9 mouse cellular contexts compared by ENCODE assay signal in genomic region chr7:141442199-141442598, GRCm38 (mm10). TPM values are rescaled to one million over a fixed set of nuclear protein-coding genes. Genes with fewer than 3 reads are reported as not detected.
DNase-seq lines count a peak whose midpoint lies in the region; ATAC-seq and TF ChIP-seq lines count a peak whose summit lies in the region.
"Had no signal": no experiment of that assay in that cellular context is flagged by ENCODE, and none has a peak within 500 bp of the region (broad histone marks: within the 10 kb centered on the region; RNA-seq: fewer than 3 reads in every experiment).

No protein-coding gene starts in this region.

- TF ChIP-seq POLR2A in ES-Bruce4 (IDR thresholded peaks at IDR 0.05; ENCODE audit: insufficient read depth, low read length) = no peak
- TF ChIP-seq POLR2A in limb, embryonic 14.5 days (IDR thresholded peaks at IDR 0.05; ENCODE audit: borderline replicate concordance, extremely low read depth, insufficient read depth, insufficient read length) = no peak

- peaks cover 35% of the 10 kb centered on the region for H3K36me3 ChIP-seq in kidney, embryonic 14.5 days (ENCODE audit: control insufficient read depth, insufficient read depth, low read length)
- H3K36me3 ChIP-seq in ES-Bruce4 (ENCODE audit: control insufficient read depth, insufficient read depth, low read length, poor library complexity, severe bottlenecking) = peaks cover 36% of the 10 kb centered on the region
- H3K36me3 ChIP-seq in embryonic facial prominence, embryonic 15.5 days = peaks cover 23% of the 10 kb centered on the region
- H3K36me3 ChIP-seq in limb, embryonic 14.5 days (ENCODE audit: control insufficient read depth, insufficient read depth, low read length) = peaks cover 23% of the 10 kb centered on the region

- no peak for DNase-seq in kidney, postnatal 14 days
- DNase-seq in limb, embryonic 14.5 days (ENCODE audit: low spot score) = no peak
- DNase-seq in urinary bladder, postnatal 36 days (ENCODE audit: low spot score in 2 of 2) = no peak
- no peak for DNase-seq in cerebellum, postnatal 25 days
- DNase-seq: kidney, postnatal 36 days had no signal

- H3K4me3 ChIP-seq in kidney, embryonic 14.5 days (ENCODE audit: low read length) = peak overlapping the region; percentile 46
- H3K4me3 ChIP-seq in ES-Bruce4 (ENCODE audit: low read depth, low read length) = peak overlapping the region; percentile 93
- peak overlapping the region; percentile 52; the same call in 1 of the 2 replicates for H3K4me3 ChIP-seq in embryonic facial prominence, embryonic 15.5 days (replicated peaks)
- H3K4me3 ChIP-seq in limb, embryonic 14.5 days (replicated peaks; ENCODE audit: low read length) = peak overlapping the region; percentile 45; the same call in 1 of the 2 replicates

- H3K4me2 ChIP-seq in kidney, embryonic 14.5 days (replicated peaks; ENCODE audit: low read depth, low read length) = peak overlapping the region; percentile 82
- H3K4me2 ChIP-seq in embryonic facial prominence, embryonic 15.5 days (replicated peaks) = peak overlapping the region; percentile 84
- peak overlapping the region; percentile 81; the same call in 1 of the 2 replicates for H3K4me2 ChIP-seq in limb, embryonic 14.5 days (replicated peaks; ENCODE audit: low read depth, low read length, severe bottlenecking)

- no peak for TF ChIP-seq CTCF in ES-Bruce4 (IDR thresholded peaks at IDR 0.05; ENCODE audit: low read depth, low read length)

- no peak for ATAC-seq in kidney, embryonic 14.5 days (ENCODE audit: low FRiP score, low TSS enrichment)
- ATAC-seq in embryonic facial prominence, embryonic 15.5 days (ENCODE audit: insufficient number of reproducible peaks, low FRiP score, low TSS enrichment, low read depth) = no peak
- no peak for ATAC-seq in limb, embryonic 14.5 days (ENCODE audit: low FRiP score, low read depth)
- ATAC-seq in cerebellum, adult (ENCODE audit: insufficient number of reproducible peaks, low FRiP score, low TSS enrichment) = no peak

- H3K27ac ChIP-seq in kidney, embryonic 14.5 days (ENCODE audit: low read depth, low read length) = no peak overlapping the region
- H3K27ac ChIP-seq in ES-Bruce4 (ENCODE audit: insufficient read depth, low read length) = no peak overlapping the region
- no peak overlapping the region for H3K27ac ChIP-seq in embryonic facial prominence, embryonic 15.5 days (replicated peaks)
- no peak overlapping the region for H3K27ac ChIP-seq in limb, embryonic 14.5 days (replicated peaks; ENCODE audit: low read depth, low read length)

- H3K4me1 ChIP-seq in kidney, embryonic 14.5 days (ENCODE audit: control insufficient read depth, insufficient read depth, low read length) = peaks cover 16% of the 10 kb centered on the region
- no peaks in the 10 kb centered on the region for H3K4me1 ChIP-seq in ES-Bruce4 (ENCODE audit: control insufficient read depth, insufficient read depth, low read length)
- H3K4me1 ChIP-seq in embryonic facial prominence, embryonic 15.5 days = peaks cover 51% of the 10 kb centered on the region
- H3K4me1 ChIP-seq in limb, embryonic 14.5 days (ENCODE audit: control insufficient read depth, insufficient read depth, low read length) = peaks cover 19% of the 10 kb centered on the region

- 92% methylated on average over 13 of the region's 13 CpGs for WGBS in kidney, embryonic 14.5 days
- 88% methylated on average over 13 of the region's 13 CpGs for WGBS in embryonic facial prominence, embryonic 15.5 days
- WGBS in limb, embryonic 14.5 days = 87% methylated on average over 13 of the region's 13 CpGs

- no peaks in the 10 kb centered on the region for H3K9me3 ChIP-seq in kidney, embryonic 14.5 days (ENCODE audit: control insufficient read depth, low read length)
- no peaks in the 10 kb centered on the region for H3K9me3 ChIP-seq in ES-Bruce4 (replicated peaks; ENCODE audit: control insufficient read depth, insufficient read depth, low read length, poor library complexity, severe bottlenecking)
- no peaks in the 10 kb centered on the region for H3K9me3 ChIP-seq in embryonic facial prominence, embryonic 15.5 days (replicated peaks)
- H3K9me3 ChIP-seq in limb, embryonic 14.5 days (ENCODE audit: control insufficient read depth, low read length) = no peaks in the 10 kb centered on the region

- TF ChIP-seq EP300 in ES-Bruce4 (IDR thresholded peaks at IDR 0.05; ENCODE audit: insufficient read depth, low read depth, low read length) = no peak

- peak overlapping the region; percentile 70; the same call in 1 of the 2 replicates for H3K9ac ChIP-seq in kidney, embryonic 14.5 days (ENCODE audit: low read depth, low read length)
- peak overlapping the region; percentile 90 for H3K9ac ChIP-seq in ES-Bruce4 (ENCODE audit: low read depth, poor library complexity, severe bottlenecking)
- H3K9ac ChIP-seq in embryonic facial prominence, embryonic 15.5 days = no peak overlapping the region
- H3K9ac ChIP-seq in limb, embryonic 14.5 days (ENCODE audit: low read depth, low read length, severe bottlenecking) = peak overlapping the region; percentile 57; the same call in 1 of the 2 replicates

- H3K27me3 ChIP-seq in kidney, embryonic 14.5 days (ENCODE audit: control insufficient read depth, insufficient read depth, low read length) = no peaks in the 10 kb centered on the region
- no peaks in the 10 kb centered on the region for H3K27me3 ChIP-seq in ES-Bruce4 (ENCODE audit: control insufficient read depth, insufficient read depth, low read length, poor library complexity, severe bottlenecking)
- H3K27me3 ChIP-seq in embryonic facial prominence, embryonic 15.5 days = no peaks in the 10 kb centered on the region
- no peaks in the 10 kb centered on the region for H3K27me3 ChIP-seq in limb, embryonic 14.5 days (ENCODE audit: control insufficient read depth, insufficient read depth, low read length)

RNA-seq across cellular contexts. Expression of gene Pidd1, which starts 1.6 kb away (rescaled TPM):
- 9.1 and 14.1 TPM in 2 replicates for polyA plus RNA-seq in kidney, embryonic 14.5 days (2014; fragmentation: Nextera tagmentation; extraction: Ambion mirVana)
- polyA plus RNA-seq in ES-Bruce4 (2011; ENCODE audit: insufficient read depth, insufficient read length, low read depth, missing spikeins) = 22.1 and 27.6 TPM in 2 replicates
- polyA plus RNA-seq in embryonic facial prominence, embryonic 15.5 days (2015; fragmentation: Nextera tagmentation; extraction: Ambion mirVana) = 13.5 and 14.7 TPM in 2 replicates
- polyA plus RNA-seq in limb, embryonic 14.5 days (2012; rRNA removed) = 25.0 and 43.0 TPM in 2 replicates
- polyA plus RNA-seq in limb, embryonic 14.5 days (2014; fragmentation: Nextera tagmentation; extraction: Ambion mirVana) = 6.9 and 8.2 TPM in 2 replicates

RNA-seq across cellular contexts. Expression of gene Slc25a22, which starts 4.5 kb away (rescaled TPM):
- 22.0 and 34.1 TPM in 2 replicates for polyA plus RNA-seq in kidney, embryonic 14.5 days (2014; fragmentation: Nextera tagmentation; extraction: Ambion mirVana)
- polyA plus RNA-seq in ES-Bruce4 (2011; ENCODE audit: insufficient read depth, insufficient read length, low read depth, missing spikeins) = 16.3 and 19.9 TPM in 2 replicates
- 29.3 and 30.9 TPM in 2 replicates for polyA plus RNA-seq in embryonic facial prominence, embryonic 15.5 days (2015; fragmentation: Nextera tagmentation; extraction: Ambion mirVana)
- 75.1 and 104 TPM in 2 replicates for polyA plus RNA-seq in limb, embryonic 14.5 days (2012; rRNA removed)
- polyA plus RNA-seq in limb, embryonic 14.5 days (2014; fragmentation: Nextera tagmentation; extraction: Ambion mirVana) = 22.8 and 32.2 TPM in 2 replicates

RNA-seq across cellular contexts. Expression of gene Rplp2, which starts 5.0 kb away (rescaled TPM):
- 1,491 and 1,701 TPM in 2 replicates for polyA plus RNA-seq in kidney, embryonic 14.5 days (2014; fragmentation: Nextera tagmentation; extraction: Ambion mirVana)
- polyA plus RNA-seq in ES-Bruce4 (2011; ENCODE audit: insufficient read depth, insufficient read length, low read depth, missing spikeins) = 2,328 and 2,759 TPM in 2 replicates
- polyA plus RNA-seq in embryonic facial prominence, embryonic 15.5 days (2015; fragmentation: Nextera tagmentation; extraction: Ambion mirVana) = 1,341 and 1,344 TPM in 2 replicates
- polyA plus RNA-seq in limb, embryonic 14.5 days (2012; rRNA removed) = 909 and 1,375 TPM in 2 replicates
- 1,364 and 1,396 TPM in 2 replicates for polyA plus RNA-seq in limb, embryonic 14.5 days (2014; fragmentation: Nextera tagmentation; extraction: Ambion mirVana)

RNA-seq across cellular contexts. Expression of gene Pnpla2, which starts 12.8 kb away (rescaled TPM):
- polyA plus RNA-seq in kidney, embryonic 14.5 days (2014; fragmentation: Nextera tagmentation; extraction: Ambion mirVana) = 27.4 and 31.9 TPM in 2 replicates
- polyA plus RNA-seq in ES-Bruce4 (2011; ENCODE audit: insufficient read depth, insufficient read length, low read depth, missing spikeins) = 33.3 and 43.5 TPM in 2 replicates
- polyA plus RNA-seq in embryonic facial prominence, embryonic 15.5 days (2015; fragmentation: Nextera tagmentation; extraction: Ambion mirVana) = 22.2 and 27.9 TPM in 2 replicates
- 14.8 and 16.4 TPM in 2 replicates for polyA plus RNA-seq in limb, embryonic 14.5 days (2012; rRNA removed)
- polyA plus RNA-seq in limb, embryonic 14.5 days (2014; fragmentation: Nextera tagmentation; extraction: Ambion mirVana) = 14.5 and 14.8 TPM in 2 replicates

RNA-seq across cellular contexts. Expression of gene Cend1, which starts 12.9 kb away (rescaled TPM):
- 0.46 and 1.6 TPM in 2 replicates for polyA plus RNA-seq in kidney, embryonic 14.5 days (2014; fragmentation: Nextera tagmentation; extraction: Ambion mirVana)
- 1.3 and 2.2 TPM in 2 replicates for polyA plus RNA-seq in ES-Bruce4 (2011; ENCODE audit: insufficient read depth, insufficient read length, low read depth, missing spikeins)
- polyA plus RNA-seq in embryonic facial prominence, embryonic 15.5 days (2015; fragmentation: Nextera tagmentation; extraction: Ambion mirVana) = 3.1 and 5.3 TPM in 2 replicates
- polyA plus RNA-seq in limb, embryonic 14.5 days (2012; rRNA removed) = 1.8 TPM in 2 replicates
- polyA plus RNA-seq in limb, embryonic 14.5 days (2014; fragmentation: Nextera tagmentation; extraction: Ambion mirVana) = 0.66 and 0.75 TPM in 2 replicates
